Mouse (Mus musculus): ENCODE measurements around the gene Ifi211.
"Not testable (repeated sequence)": the region's sequence is repeated elsewhere in the genome, so short reads cannot be mapped to it uniquely, and the experiment has no call there.

DNA sequence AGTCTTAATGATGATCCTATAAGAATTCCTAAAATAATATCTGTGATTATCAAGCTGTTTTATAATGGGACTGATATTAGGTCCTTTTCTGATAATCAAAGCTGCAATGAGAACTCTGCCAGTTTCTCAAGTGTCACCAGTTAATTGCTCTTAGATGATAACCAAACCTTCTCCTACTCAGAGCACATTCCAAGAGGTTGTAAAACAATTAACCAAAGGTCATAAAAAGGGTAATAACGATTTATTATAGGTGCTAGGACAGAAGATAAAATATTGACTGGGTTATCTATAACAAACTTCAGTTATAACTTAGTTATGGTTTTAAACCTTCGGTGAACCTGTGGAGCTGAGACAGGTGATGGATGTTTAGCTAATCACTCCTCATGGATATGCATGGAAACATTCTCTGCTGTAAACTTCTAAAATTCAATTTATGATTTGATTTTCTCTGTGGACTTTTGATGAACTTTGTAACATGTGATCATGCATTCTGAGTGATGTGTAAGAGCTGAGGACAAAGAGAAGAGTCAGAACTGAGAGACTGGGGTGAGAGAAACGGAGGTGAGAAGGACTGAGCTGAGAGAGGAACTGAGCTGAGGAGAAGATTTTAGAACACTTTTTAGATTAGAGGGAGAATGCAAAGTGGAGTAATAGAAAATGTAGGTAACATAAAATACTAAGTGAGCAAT is 43.1 kb upstream of the Ifi211 start:
- TF ChIP-seq CTCF, EP300 (IDR thresholded peaks at IDR 0.05; ENCODE audit: low read depth): not testable (repeated sequence)
